Mouse (Mus musculus): ENCODE results near the gene Rasa4. TPM values are rescaled to one million over a fixed set of nuclear protein-coding genes. Genes with fewer than 3 reads are reported as not detected.

Rasa4 gene
- total and polyA plus RNA-seq, 3 experiments, result 1.4 to 2.5 TPM; not detected in 1

- H3K36me3 ChIP-seq (ENCODE audit: control insufficient read depth in 1 of 2, insufficient read depth in 2 of 2, low read length in 2 of 2), result peaks cover 3% of the 10 kb centered on the region in 2 experiments; a peak in 3 of 4 replicates
- no peak; the same call in 1 of the 2 replicates for TF ChIP-seq ZMIZ1 (IDR thresholded peaks at IDR 0.05; ENCODE audit: low read depth, low read length)
- TF ChIP-seq USF2 (IDR thresholded peaks at IDR 0.05; ENCODE audit: borderline replicate concordance in 1 of 2, insufficient read depth in 1 of 2, low read depth in 1 of 2, low read length in 2 of 2), result no peak
- no peak for TF ChIP-seq ETS1 (IDR thresholded peaks at IDR 0.05; ENCODE audit: low read depth, low read length)
- no peak for TF ChIP-seq USF1 (IDR thresholded peaks at IDR 0.05; ENCODE audit: low read depth, low read length)
- TF ChIP-seq MXI1 (IDR thresholded peaks at IDR 0.05; ENCODE audit: low read depth, low read length), result no peak
- TF ChIP-seq CHD1 (IDR thresholded peaks at IDR 0.05; ENCODE audit: low read depth, low read length), result no peak
- no peak for TF ChIP-seq NELFE (IDR thresholded peaks at IDR 0.05; ENCODE audit: low read depth, low read length)
- no peak for TF ChIP-seq ZKSCAN1 (IDR thresholded peaks at IDR 0.05; ENCODE audit: low read depth, low read length)
- TF ChIP-seq GATA1 (IDR thresholded peaks at IDR 0.05; ENCODE audit: low read depth, low read length), result no peak
- no peak for TF ChIP-seq POLR2AphosphoS2 (IDR thresholded peaks at IDR 0.05; ENCODE audit: low read length)
- no peak for TF ChIP-seq TCF12 (IDR thresholded peaks at IDR 0.05; ENCODE audit: low read depth, low read length)
- H3K4me1 ChIP-seq (ENCODE audit: control insufficient read depth in 1 of 2, insufficient read depth in 2 of 2, low read length in 2 of 2), result peaks cover 0 to 11% of the 10 kb centered on the region in 2 experiments; a peak in 2 of 4 replicates
- H3K79me2 ChIP-seq (ENCODE audit: control insufficient read depth, insufficient read depth, low read length, poor library complexity), result peaks cover 18% of the 10 kb centered on the region
- no peak for DNase-seq (ENCODE audit: low read depth, low spot score)
- H3K27me3 ChIP-seq (ENCODE audit: control insufficient read depth in 1 of 2, insufficient read depth in 2 of 2, low read length in 2 of 2), result no peaks in the 10 kb centered on the region
- no peak overlapping the region for H3K9ac ChIP-seq (ENCODE audit: control insufficient read depth, low read depth, low read length, poor library complexity, severe bottlenecking)
- H3K27ac ChIP-seq (ENCODE audit: control insufficient read depth, low read depth, low read length), result no peak overlapping the region
- no peaks in the 10 kb centered on the region for H3K9me3 ChIP-seq (replicated peaks; ENCODE audit: insufficient read depth, low read length)
- no peak overlapping the region for H3K4me3 ChIP-seq (ENCODE audit: control insufficient read depth in 1 of 2, insufficient read depth in 1 of 2, low read depth in 2 of 2, low read length in 2 of 2)
Measured at GRCm38 (mm10) chr5:136122165-136122564, 38.4 kb downstream of the Rasa4 start.

GRCm38 (mm10) chr5:136135571-136136291 is 52.0 kb downstream of the Rasa4 start, which contains the start of the genes Lrwd1 and Alkbh4:
Gene Lrwd1, minus strand, starts transcription at chr5:136136074.
Gene Alkbh4, plus strand, starts transcription at chr5:136136146.
- peak within 1 kb of the TSS; percentile 95 for H3K27ac ChIP-seq (ENCODE audit: control insufficient read depth, low read depth, low read length)
- H3K27me3 ChIP-seq (ENCODE audit: control insufficient read depth in 1 of 2, insufficient read depth in 2 of 2, low read length in 2 of 2), result no peaks in the 10 kb centered on the region
- H3K4me1 ChIP-seq (ENCODE audit: control insufficient read depth in 1 of 2, insufficient read depth in 2 of 2, low read length in 2 of 2), result peaks cover 7 to 17% of the 10 kb centered on the region in 2 experiments
- DNase-seq (ENCODE audit: low read depth, low spot score), result peak; percentile 98
- H3K9ac ChIP-seq (ENCODE audit: control insufficient read depth, low read depth, low read length, poor library complexity, severe bottlenecking), result peak within 1 kb of the TSS; percentile 93
- peak within 1 kb of the TSS; percentile 92 to 94 for H3K4me3 ChIP-seq (ENCODE audit: control insufficient read depth in 1 of 2, insufficient read depth in 1 of 2, low read depth in 2 of 2, low read length in 2 of 2)
- peaks cover under 1 to 11% of the 10 kb centered on the region in 2 experiments; a peak in 3 of 4 replicates for H3K36me3 ChIP-seq (ENCODE audit: control insufficient read depth in 1 of 2, insufficient read depth in 2 of 2, low read length in 2 of 2)
- peaks cover 29% of the 10 kb centered on the region for H3K79me2 ChIP-seq (ENCODE audit: control insufficient read depth, insufficient read depth, low read length, poor library complexity)
- H3K9me3 ChIP-seq (replicated peaks; ENCODE audit: insufficient read depth, low read length), result no peaks in the 10 kb centered on the region
- TF ChIP-seq TCF12 (IDR thresholded peaks at IDR 0.05; ENCODE audit: low read depth, low read length) (peak; percentile 74), HCFC1 (IDR thresholded peaks at IDR 0.05; ENCODE audit: low read depth, low read length) (peak; percentile 99), ELF1 (IDR thresholded peaks at IDR 0.05; ENCODE audit: low read depth, low read length) (peak; percentile 88), NELFE (IDR thresholded peaks at IDR 0.05; ENCODE audit: low read depth, low read length) (peak; percentile 80), MEF2A (IDR thresholded peaks at IDR 0.05; ENCODE audit: extremely low read depth, insufficient replicate concordance, low read depth, low read length, poor library complexity, severe bottlenecking) (no peak), POLR2AphosphoS5 (IDR thresholded peaks at IDR 0.05; ENCODE audit: borderline replicate concordance, low read depth, low read length) (no peak), CTCF (IDR thresholded peaks at IDR 0.05 in 2 of 3, conservative IDR thresholded peaks at IDR 0.05 in 1 of 3; ENCODE audit: control insufficient read depth in 1 of 3, insufficient read depth in 1 of 3, low read depth in 2 of 3, low read length in 3 of 3, poor library complexity in 1 of 3, severe bottlenecking in 1 of 3) (peak in 2 of 3 experiments; percentile 68 to 74; a peak in 5 of 6 replicates), RAD21 (IDR thresholded peaks at IDR 0.05; ENCODE audit: low read depth, low read length) (no peak; the same call in 1 of the 2 replicates), TAL1 (IDR thresholded peaks at IDR 0.05; ENCODE audit: low read length) (peak; percentile 12; the same call in 1 of the 2 replicates), GABPA (IDR thresholded peaks at IDR 0.05; ENCODE audit: low read depth, low read length) (no peak), MYC (IDR thresholded peaks at IDR 0.05; ENCODE audit: low read depth, low read length) (peak; percentile 32; the same call in 1 of the 2 replicates), ZC3H11A (IDR thresholded peaks at IDR 0.05; ENCODE audit: low read depth, low read length) (0 out of 2 replicates have a peak, but pooled peaks have one; percentile 10), ZKSCAN1 (IDR thresholded peaks at IDR 0.05; ENCODE audit: low read depth, low read length) (no peak), POLR2A (IDR thresholded peaks at IDR 0.05; ENCODE audit: control insufficient read depth in 1 of 2, insufficient read depth in 1 of 2, low read depth in 1 of 2, low read length in 2 of 2, poor library complexity in 1 of 2) (peak; percentile 61 to 91; a peak in 3 of 4 replicates), USF1 (IDR thresholded peaks at IDR 0.05; ENCODE audit: low read depth, low read length) (peak; percentile 43; the same call in 1 of the 2 replicates), SIN3A (IDR thresholded peaks at IDR 0.05; ENCODE audit: low read length) (peak; percentile 92), POLR2AphosphoS2 (IDR thresholded peaks at IDR 0.05; ENCODE audit: low read length) (peak; percentile 47; the same call in 1 of the 2 replicates), ZMIZ1 (IDR thresholded peaks at IDR 0.05; ENCODE audit: low read depth, low read length) (peak; percentile 87), MYB (IDR thresholded peaks at IDR 0.05; ENCODE audit: low read depth, low read length) (peak; percentile 84), EP300 (IDR thresholded peaks at IDR 0.05; ENCODE audit: low read depth in 1 of 2, low read length in 2 of 2) (peak in 1 of 2 experiments; percentile 49; a peak in 3 of 4 replicates), CHD2 (IDR thresholded peaks at IDR 0.05; ENCODE audit: low read length) (peak; percentile 76), RCOR1 (IDR thresholded peaks at IDR 0.05; ENCODE audit: low read depth, low read length) (no peak), NRF1 (IDR thresholded peaks at IDR 0.05; ENCODE audit: insufficient read depth, low read depth, low read length, poor library complexity, severe bottlenecking) (peak; percentile 91)
